Mouse (Mus musculus) erythroblast, embryonic 14.5 days (primary cell): ENCODE data around the gene C1qa. TPM values are rescaled to one million over a fixed set of nuclear protein-coding genes. Genes with fewer than 3 reads are reported as not detected.

Source experiments
- H3K27me3 ChIP-seq: 2 replicates; pipeline ENCODE4 v1.6.1; 2012; ENCODE audit warnings: inconsistent platforms; ENCODE audit not compliant: control insufficient read depth
- H3K36me3 ChIP-seq: 2 replicates; pipeline ENCODE4 v1.6.1; 2012; ENCODE audit warnings: mild to moderate bottlenecking, inconsistent platforms; ENCODE audit not compliant: control insufficient read depth
- H3K4me1 ChIP-seq: 2 replicates; pipeline ENCODE4 v1.6.1; 2012; ENCODE audit warnings: inconsistent platforms; ENCODE audit not compliant: control insufficient read depth
- H3K4me3 ChIP-seq: replicated peaks from 2 replicates; pipeline ENCODE3; 2012; ENCODE audit warnings: moderate library complexity, mild to moderate bottlenecking, inconsistent platforms
- H3K9me3 ChIP-seq: 2 replicates; pipeline ENCODE4 v1.6.1; 2012; ENCODE audit warnings: low read length, inconsistent platforms, mixed read lengths; ENCODE audit not compliant: control insufficient read depth
- GATA1 ChIP-seq: IDR thresholded peaks from 2 replicates; pipeline ENCODE4 v1.6.1; 2012; ENCODE audit warnings: low read length, inconsistent platforms, mixed read lengths
- TAL1 ChIP-seq: IDR thresholded peaks from 3 replicates; pipeline ENCODE4 v1.6.1; 2012; ENCODE audit warnings: low read length, inconsistent platforms, mixed read lengths
- polyA plus RNA-seq: library from polyadenylated mRNA; stranded (reverse); fragments of >175 nt; gene quantifications from 2 replicates; pipeline ENCODE4 v1.2.3, GENCODE M21; 2012

Gene C1qa
- polyA plus RNA-seq, 1 experiment: 3.4 TPM

DNA sequence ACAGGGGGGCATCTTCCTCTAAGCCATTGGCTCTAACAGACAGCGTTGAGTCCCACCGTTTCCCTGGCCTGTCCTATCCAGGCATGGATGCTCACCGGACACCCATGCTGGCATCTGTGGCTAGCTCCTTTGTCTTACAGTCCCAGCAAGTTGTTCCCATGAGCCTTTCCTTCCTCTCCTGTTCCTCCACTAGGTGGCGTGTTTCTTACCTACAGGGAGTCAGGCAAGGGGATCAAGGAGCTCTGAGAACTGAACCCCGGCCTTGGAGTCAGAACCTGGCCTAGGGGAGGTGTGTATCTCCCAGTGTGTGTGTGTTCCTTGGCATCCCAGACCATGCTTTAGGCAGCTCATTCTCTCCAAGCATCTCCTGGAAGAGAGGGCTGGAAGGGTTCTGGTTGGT is 30.3 kb upstream of the C1qa start:
- TF ChIP-seq TAL1: no peak
- no peak for TF ChIP-seq GATA1
- H3K4me3 ChIP-seq: no peak overlapping the region
- H3K36me3 ChIP-seq: peaks cover 31% of the 10 kb centered on the region
- peaks cover 57% of the 10 kb centered on the region for H3K4me1 ChIP-seq
- no peaks in the 10 kb centered on the region for H3K9me3 ChIP-seq
- peaks cover 20% of the 10 kb centered on the region for H3K27me3 ChIP-seq

DNA sequence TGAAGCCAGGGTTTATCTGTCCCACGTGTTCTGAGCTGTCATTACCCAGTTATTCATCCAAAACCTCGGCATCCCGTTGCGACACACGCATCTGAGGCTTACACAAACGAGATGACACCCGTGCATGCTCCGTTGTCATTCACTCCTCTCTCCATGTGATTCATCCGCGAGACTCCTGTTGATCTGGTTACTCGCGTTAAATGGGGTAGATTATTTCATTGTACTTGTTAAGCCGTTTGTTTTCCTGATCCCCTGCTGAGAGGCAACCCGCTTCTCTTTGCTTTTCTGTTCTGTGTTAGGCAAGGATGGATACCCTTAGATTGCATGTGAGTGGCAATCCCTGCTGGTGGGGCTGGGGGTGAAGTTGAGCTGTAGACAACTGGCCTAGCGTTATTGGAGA is 27.2 kb upstream of the C1qa start:
- Histone ChIP-seq H3K27me3 (peaks cover 18% of the 10 kb centered on the region), H3K9me3 (no peaks in the 10 kb centered on the region), H3K36me3 (peaks cover 5% of the 10 kb centered on the region), H3K4me1 (peaks cover 25% of the 10 kb centered on the region), H3K4me3 (no peak overlapping the region)
- no peak for TF ChIP-seq GATA1
- TF ChIP-seq TAL1: no peak

DNA sequence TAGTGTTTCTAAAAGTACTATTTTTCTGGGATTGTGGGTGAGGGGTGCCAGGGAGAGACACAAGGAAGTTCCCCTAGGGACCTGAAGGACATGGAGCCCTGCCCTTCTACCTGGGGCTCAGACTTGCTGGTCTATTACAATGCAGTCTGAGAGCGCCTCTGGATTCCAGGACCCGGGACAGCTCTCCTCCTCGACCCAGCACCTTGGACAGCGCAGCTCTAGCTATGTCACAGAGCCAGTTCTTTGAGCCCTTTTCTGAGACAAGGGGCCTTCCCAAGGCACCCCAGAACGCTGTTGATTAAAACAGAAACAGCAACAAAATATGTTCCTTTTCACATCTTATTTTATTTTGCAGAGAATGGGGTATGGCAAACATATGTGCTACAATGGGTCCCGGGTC is 25.9 kb upstream of the C1qa start:
- no peak overlapping the region for H3K4me3 ChIP-seq
- H3K4me1 ChIP-seq: peaks cover 13% of the 10 kb centered on the region
- no peaks in the 10 kb centered on the region; the same call in 1 of the 2 replicates for H3K36me3 ChIP-seq
- no peaks in the 10 kb centered on the region for H3K9me3 ChIP-seq
- H3K27me3 ChIP-seq: peaks cover 18% of the 10 kb centered on the region
- no peak for TF ChIP-seq TAL1
- no peak for TF ChIP-seq GATA1

DNA sequence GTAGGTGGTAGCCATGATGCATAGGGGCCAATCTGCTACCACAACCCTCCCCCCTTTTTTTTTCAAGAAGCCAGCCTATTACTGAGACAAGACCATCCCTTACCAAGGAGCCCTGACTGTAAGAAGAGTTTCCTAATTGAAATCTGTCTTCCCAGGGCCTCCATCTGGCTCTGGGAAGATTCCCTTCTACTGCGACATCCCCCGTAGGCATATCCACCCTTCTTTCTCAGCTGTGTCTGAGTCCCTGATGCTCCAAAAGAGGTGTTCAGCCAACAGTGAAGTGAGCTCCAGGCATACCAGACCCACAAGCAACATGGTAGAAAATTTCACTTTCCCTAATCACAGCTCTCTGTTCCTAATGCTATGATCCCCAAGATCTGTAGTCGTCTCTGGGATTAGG is 20.9 kb upstream of the C1qa start:
- H3K4me1 ChIP-seq: no peaks in the 10 kb centered on the region
- no peaks in the 10 kb centered on the region for H3K27me3 ChIP-seq
- no peaks in the 10 kb centered on the region for H3K9me3 ChIP-seq
- no peaks in the 10 kb centered on the region for H3K36me3 ChIP-seq
- TF ChIP-seq GATA1 (no peak), TAL1 (no peak)
- no peak overlapping the region for H3K4me3 ChIP-seq

DNA sequence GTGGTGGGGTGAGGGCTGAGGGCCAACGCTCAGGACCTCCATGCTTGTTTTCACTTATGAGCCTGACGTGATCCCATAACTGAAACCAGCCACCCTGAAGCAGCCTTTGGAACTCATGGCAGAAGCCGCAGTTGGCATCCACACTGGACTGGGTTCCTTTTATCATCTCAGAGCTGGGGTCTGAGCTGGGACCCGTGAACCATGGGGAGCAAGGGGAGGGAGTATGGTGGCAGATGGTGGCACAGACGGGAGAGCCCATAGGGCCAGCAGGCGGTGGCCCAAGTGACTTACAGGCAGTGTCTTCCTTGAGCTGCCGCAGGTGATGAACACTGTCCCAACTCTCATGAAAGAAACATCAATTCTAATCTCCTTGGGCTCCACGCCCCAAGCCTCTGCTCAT is 20.2 kb upstream of the C1qa start:
- no peaks in the 10 kb centered on the region for H3K9me3 ChIP-seq
- no peak overlapping the region for H3K4me3 ChIP-seq
- H3K36me3 ChIP-seq: no peaks in the 10 kb centered on the region
- no peaks in the 10 kb centered on the region for H3K27me3 ChIP-seq
- TF ChIP-seq GATA1: no peak
- TF ChIP-seq TAL1: no peak
- H3K4me1 ChIP-seq: no peaks in the 10 kb centered on the region

DNA sequence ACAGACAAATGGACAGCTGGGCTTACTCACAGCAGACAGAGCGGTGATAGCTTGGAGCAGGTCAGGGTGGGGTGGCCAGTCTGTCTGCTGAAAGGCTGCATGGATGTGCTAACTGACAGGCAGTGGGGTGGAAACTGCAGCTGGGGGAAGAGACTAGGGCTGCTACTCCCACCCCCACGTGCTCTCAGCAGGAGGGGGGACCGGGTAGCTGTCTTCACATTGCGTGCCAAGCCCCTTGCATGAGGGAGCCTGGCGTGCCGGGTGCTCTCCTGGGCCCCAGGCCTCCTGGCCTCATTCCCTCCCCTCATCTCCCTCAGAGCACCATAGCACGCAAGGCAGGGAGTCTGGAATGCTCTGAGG is 18.5 kb upstream of the C1qa start:
- H3K4me3 ChIP-seq: no peak overlapping the region
- peaks cover 8% of the 10 kb centered on the region for H3K27me3 ChIP-seq
- H3K4me1 ChIP-seq: no peaks in the 10 kb centered on the region
- no peaks in the 10 kb centered on the region for H3K36me3 ChIP-seq
- TF ChIP-seq TAL1: no peak
- no peak for TF ChIP-seq GATA1
- no peaks in the 10 kb centered on the region for H3K9me3 ChIP-seq

DNA sequence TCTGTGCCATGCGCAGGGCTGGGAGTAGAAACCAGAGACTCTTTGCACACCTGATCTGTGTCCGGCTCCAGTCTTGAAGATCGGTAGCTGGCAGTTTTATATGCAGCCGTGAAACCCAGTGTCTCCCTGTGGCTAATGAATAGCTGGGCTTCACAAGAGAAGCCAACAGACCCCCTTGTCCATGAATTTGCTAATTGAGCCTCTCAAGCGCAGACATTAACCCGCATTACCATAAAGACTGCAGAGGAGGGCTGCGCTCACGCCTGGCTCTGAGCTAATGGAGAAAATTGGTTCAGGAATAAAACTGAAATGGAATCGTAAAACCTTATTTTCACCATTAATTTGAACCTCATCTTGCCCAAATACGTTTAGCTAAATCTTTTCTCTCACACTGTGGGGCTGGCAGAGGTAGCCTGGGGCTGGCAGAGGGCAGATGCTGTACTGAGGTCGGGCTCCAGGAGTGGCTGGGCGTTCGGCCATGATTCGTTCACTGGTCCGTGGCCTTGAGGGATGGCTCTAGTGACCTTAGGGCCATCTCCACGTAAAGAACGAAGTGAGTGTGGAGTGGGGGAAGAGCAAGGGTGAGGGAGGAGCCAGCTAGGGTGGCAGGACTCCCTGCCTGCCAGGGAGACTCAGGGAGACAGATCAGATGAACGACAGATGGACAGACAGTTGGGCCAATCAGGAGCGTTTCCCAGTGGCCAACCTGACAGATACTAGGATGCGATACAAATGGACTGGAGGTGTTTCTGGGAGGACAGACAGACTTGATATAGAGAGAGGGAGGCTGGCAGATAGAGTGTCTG is 18.0 kb upstream of the C1qa start:
- TF ChIP-seq GATA1 (no peak), TAL1 (no peak)
- Histone ChIP-seq H3K4me3 (no peak overlapping the region), H3K27me3 (peaks cover 12% of the 10 kb centered on the region)

DNA sequence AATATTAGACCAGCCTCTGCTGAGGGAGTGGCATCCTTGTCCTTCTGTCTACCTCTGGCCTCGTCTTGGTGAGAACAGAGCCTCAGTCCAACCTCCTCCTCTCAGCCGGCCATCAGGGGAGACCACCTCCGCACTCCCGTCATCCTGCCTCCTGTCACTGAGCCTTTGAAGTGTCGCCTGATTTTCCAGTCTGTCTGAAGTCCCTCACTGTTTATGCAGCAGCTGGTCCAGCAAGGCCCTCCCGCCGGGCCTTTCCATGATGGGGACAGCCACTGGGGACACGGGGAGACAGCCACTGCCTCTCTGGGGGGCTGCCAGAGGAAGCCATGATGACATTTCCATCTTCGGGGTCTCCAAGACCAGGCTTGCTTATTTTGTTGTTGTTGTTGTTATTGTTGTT is 14.2 kb upstream of the C1qa start:
- peaks cover 20% of the 10 kb centered on the region for H3K27me3 ChIP-seq

More for the DNA sequence above, 18.0 kb upstream of the C1qa start:
- Histone ChIP-seq H3K4me1 (no peaks in the 10 kb centered on the region), H3K9me3 (no peaks in the 10 kb centered on the region), H3K36me3 (no peaks in the 10 kb centered on the region)

DNA sequence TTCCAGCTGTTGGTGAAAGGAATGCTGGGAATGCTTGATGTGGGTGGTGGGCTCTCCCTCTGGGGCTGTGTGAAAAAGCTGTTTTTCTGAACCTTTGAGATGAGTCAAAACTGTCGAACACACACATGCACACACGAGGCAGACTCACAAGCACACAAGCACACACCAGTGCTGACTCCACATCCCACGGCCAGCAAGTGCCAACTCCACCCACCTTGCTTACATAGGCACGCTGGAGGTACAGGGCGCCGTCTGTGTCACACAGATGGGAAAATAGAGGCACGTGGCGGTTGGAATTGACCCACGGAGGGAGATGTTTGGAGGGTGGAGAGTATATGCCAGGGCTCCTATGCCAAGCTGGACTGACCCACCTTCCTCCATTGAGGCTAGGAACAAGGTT is 13.2 kb upstream of the C1qa start:
- no peaks in the 10 kb centered on the region for H3K36me3 ChIP-seq
- H3K27me3 ChIP-seq: peaks cover 20% of the 10 kb centered on the region
- TF ChIP-seq TAL1 (no peak), GATA1 (no peak)
- no peaks in the 10 kb centered on the region for H3K4me1 ChIP-seq
- no peaks in the 10 kb centered on the region for H3K9me3 ChIP-seq
- no peak overlapping the region for H3K4me3 ChIP-seq

More for the DNA sequence above, 14.2 kb upstream of the C1qa start:
- Histone ChIP-seq H3K4me3 (no peak overlapping the region), H3K4me1 (no peaks in the 10 kb centered on the region), H3K36me3 (no peaks in the 10 kb centered on the region), H3K9me3 (no peaks in the 10 kb centered on the region)
- TF ChIP-seq GATA1 (no peak), TAL1 (no peak)

DNA sequence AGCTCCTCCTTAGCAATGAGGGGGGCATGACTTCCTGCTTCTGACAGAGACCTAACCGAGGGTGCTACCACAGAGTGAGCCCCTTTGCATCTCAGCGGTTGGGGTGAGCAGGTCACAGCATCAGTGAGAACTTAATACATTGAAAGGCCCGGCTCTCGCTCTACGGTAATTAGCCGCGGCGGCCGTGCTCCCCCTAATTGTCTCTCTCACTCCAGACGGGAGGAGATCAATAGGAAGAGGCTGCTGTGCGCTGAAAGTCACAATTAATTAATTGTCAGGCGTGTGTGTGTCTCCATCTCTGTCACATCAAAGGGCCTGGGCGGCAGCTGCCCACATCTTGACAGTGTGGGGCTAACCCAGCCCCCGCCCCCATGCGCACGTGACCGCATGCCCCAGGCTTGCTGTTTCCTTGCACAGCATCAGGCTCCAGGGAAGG is 12.6 kb upstream of the C1qa start:
- H3K9me3 ChIP-seq: no peaks in the 10 kb centered on the region
- no peak overlapping the region for H3K4me3 ChIP-seq
- H3K36me3 ChIP-seq: no peaks in the 10 kb centered on the region
- no peaks in the 10 kb centered on the region for H3K4me1 ChIP-seq
- H3K27me3 ChIP-seq: peaks cover 20% of the 10 kb centered on the region
- TF ChIP-seq GATA1 (no peak), TAL1 (no peak)
